In the genomic region with DNA sequence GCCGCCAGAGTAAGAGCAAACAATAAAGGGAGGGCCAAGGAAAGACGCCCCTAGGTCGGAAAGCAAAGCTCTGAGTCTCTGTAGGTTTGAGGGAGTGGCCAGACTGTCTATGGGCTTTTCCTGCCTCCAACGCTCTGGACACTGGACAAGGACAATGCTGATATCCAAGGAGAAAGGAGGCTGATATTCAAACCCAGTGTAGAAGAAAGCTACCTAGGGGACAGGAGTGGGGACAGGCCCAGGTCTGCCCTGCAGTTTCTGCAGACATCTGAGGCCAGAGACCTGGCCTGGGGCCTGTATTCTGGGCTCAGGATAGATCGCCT, we compare ENCODE assay signal across 8 mouse cellular contexts. TPM values are rescaled to one million over a fixed set of nuclear protein-coding genes. Genes with fewer than 3 reads are reported as not detected.
A peak's percentile ranks its signal among the peaks of the same experiment; 100 is the strongest.
DNase-seq lines count a peak whose midpoint lies in the region; ATAC-seq and TF ChIP-seq lines count a peak whose summit lies in the region.

No protein-coding gene starts in this region.

- H3K27ac ChIP-seq in heart, embryonic 16.5 days (ENCODE audit: low read length): peak overlapping the region; percentile 68; the same call in 1 of the 2 replicates
- no peak overlapping the region for H3K27ac ChIP-seq in embryonic facial prominence, embryonic 11.5 days (replicated peaks; ENCODE audit: low read depth, low read length)
- peak overlapping the region; percentile 79 for H3K27ac ChIP-seq in hindbrain, postnatal 0 days
- H3K27ac ChIP-seq in midbrain, embryonic 12.5 days (replicated peaks): peak overlapping the region; percentile 88

- no peak for TF ChIP-seq CTCF in hindbrain, postnatal 0 days (IDR thresholded peaks at IDR 0.05; ENCODE audit: low read depth)

- no peaks in the 10 kb centered on the region for H3K27me3 ChIP-seq in heart, embryonic 16.5 days (ENCODE audit: control insufficient read depth, insufficient read depth, low read length)
- no peaks in the 10 kb centered on the region for H3K27me3 ChIP-seq in embryonic facial prominence, embryonic 11.5 days (ENCODE audit: control insufficient read depth, insufficient read depth, low read length)
- H3K27me3 ChIP-seq in hindbrain, postnatal 0 days (ENCODE audit: insufficient read depth, low read length): no peaks in the 10 kb centered on the region
- no peaks in the 10 kb centered on the region for H3K27me3 ChIP-seq in midbrain, embryonic 12.5 days

- WGBS in heart, embryonic 16.5 days: 8% methylated on average over 5 of the region's 5 CpGs
- 6% methylated on average over 5 of the region's 5 CpGs for WGBS in embryonic facial prominence, embryonic 11.5 days
- 8% methylated on average over 5 of the region's 5 CpGs for WGBS in hindbrain, postnatal 0 days
- 7% methylated on average over 5 of the region's 5 CpGs for WGBS in midbrain, embryonic 12.5 days

- peaks cover 10% of the 10 kb centered on the region for H3K4me1 ChIP-seq in heart, embryonic 16.5 days (ENCODE audit: control insufficient read depth, insufficient read depth, low read length)
- H3K4me1 ChIP-seq in embryonic facial prominence, embryonic 11.5 days (ENCODE audit: control insufficient read depth, insufficient read depth, low read length): no peaks in the 10 kb centered on the region
- 0 out of 2 replicates have a peak, but pooled peaks cover 5% of the 10 kb centered on the region for H3K4me1 ChIP-seq in hindbrain, postnatal 0 days (ENCODE audit: insufficient read depth, low read length)
- peaks cover 13% of the 10 kb centered on the region for H3K4me1 ChIP-seq in midbrain, embryonic 12.5 days

- H3K4me3 ChIP-seq in heart, embryonic 16.5 days (ENCODE audit: low read length): peak overlapping the region; percentile 51
- no peak overlapping the region for H3K4me3 ChIP-seq in embryonic facial prominence, embryonic 11.5 days (ENCODE audit: low read depth, low read length)
- no peak overlapping the region for H3K4me3 ChIP-seq in hindbrain, postnatal 0 days (ENCODE audit: low read length)
- 0 out of 2 replicates have a peak overlapping the region, but pooled peaks have one; percentile 1 for H3K4me3 ChIP-seq in midbrain, embryonic 12.5 days

- no peaks in the 10 kb centered on the region for H3K9me3 ChIP-seq in heart, embryonic 16.5 days (replicated peaks; ENCODE audit: control insufficient read depth, low read length)
- H3K9me3 ChIP-seq in embryonic facial prominence, embryonic 11.5 days (replicated peaks; ENCODE audit: control insufficient read depth, low read length): no peaks in the 10 kb centered on the region
- no peaks in the 10 kb centered on the region for H3K9me3 ChIP-seq in hindbrain, postnatal 0 days (ENCODE audit: low read length)
- H3K9me3 ChIP-seq in midbrain, embryonic 12.5 days: no peaks in the 10 kb centered on the region

- peaks cover 22% of the 10 kb centered on the region for H3K36me3 ChIP-seq in heart, embryonic 16.5 days (ENCODE audit: control insufficient read depth, insufficient read depth)
- peaks cover 2% of the 10 kb centered on the region for H3K36me3 ChIP-seq in embryonic facial prominence, embryonic 11.5 days (replicated peaks; ENCODE audit: control insufficient read depth, insufficient read depth, low read depth, low read length)
- H3K36me3 ChIP-seq in hindbrain, postnatal 0 days (ENCODE audit: insufficient read depth, low read length): peaks cover 16% of the 10 kb centered on the region
- H3K36me3 ChIP-seq in midbrain, embryonic 12.5 days: peaks cover 24% of the 10 kb centered on the region

- peak overlapping the region; percentile 67 for H3K4me2 ChIP-seq in heart, embryonic 16.5 days (ENCODE audit: low read depth, low read length)
- H3K4me2 ChIP-seq in embryonic facial prominence, embryonic 11.5 days (ENCODE audit: low read depth, low read length): peak overlapping the region; percentile 37
- peak overlapping the region; percentile 33 for H3K4me2 ChIP-seq in hindbrain, postnatal 0 days (ENCODE audit: low read depth, low read length)
- H3K4me2 ChIP-seq in midbrain, embryonic 12.5 days (replicated peaks): peak overlapping the region; percentile 43

- ATAC-seq in heart, embryonic 16.5 days (replicated peaks; ENCODE audit: extremely low read depth, insufficient read depth, low FRiP score): no peak; the same call in 1 of the 2 replicates
- ATAC-seq in embryonic facial prominence, embryonic 11.5 days (replicated peaks; ENCODE audit: insufficient number of reproducible peaks, low FRiP score, low TSS enrichment, low read depth): 0 out of 2 replicates have a peak, but pooled peaks have one; percentile 20
- no peak for ATAC-seq in hindbrain, postnatal 0 days
- no peak; the same call in 1 of the 2 replicates for ATAC-seq in midbrain, embryonic 12.5 days (ENCODE audit: low FRiP score, low read depth)

- H3K9ac ChIP-seq in heart, embryonic 16.5 days (ENCODE audit: low read length): peak overlapping the region; percentile 72
- no peak overlapping the region for H3K9ac ChIP-seq in embryonic facial prominence, embryonic 11.5 days (replicated peaks; ENCODE audit: low read length)
- H3K9ac ChIP-seq in hindbrain, postnatal 0 days (replicated peaks; ENCODE audit: low read length): no peak overlapping the region
- 0 out of 2 replicates have a peak overlapping the region, but pooled peaks have one; percentile 31 for H3K9ac ChIP-seq in midbrain, embryonic 12.5 days (replicated peaks)

- DNase-seq in heart, adult 18-20 months: no peak
- DNase-seq in embryonic facial prominence, embryonic 11.5 days (ENCODE audit: low spot score): no peak
- no peak for DNase-seq in hindbrain, postnatal 0 days (ENCODE audit: low spot score)
- DNase-seq in thymus, postnatal 10 days (ENCODE audit: low spot score in 2 of 2): no peak
- no peak for DNase-seq in adrenal gland, adult (ENCODE audit: inconsistent age in 2 of 2, low spot score in 1 of 2)
- DNase-seq in cerebellum, postnatal 36 days: no peak

RNA-seq across cellular contexts. Expression of gene Srrm3, which starts 11.9 kb away (rescaled TPM):
- polyA plus RNA-seq in heart, embryonic 16.5 days (2015; fragmentation: Nextera tagmentation; extraction: Ambion mirVana): 0.07 and 0.09 TPM in 2 replicates
- not detected for total RNA-seq in heart, adult 18-20 months (2021)
- 3.2 and 3.3 TPM in 2 replicates for polyA plus RNA-seq in embryonic facial prominence, embryonic 11.5 days (2014; fragmentation: Nextera tagmentation; extraction: Ambion mirVana)
- total RNA-seq in hindbrain, postnatal 0 days (2014; rRNA removed): 75.8 and 106 TPM in 2 replicates
- 50.8 and 55.7 TPM in 2 replicates for polyA plus RNA-seq in hindbrain, postnatal 0 days (2015; fragmentation: Nextera tagmentation; extraction: Ambion mirVana)
- 72.1 and 73.3 TPM in 2 replicates for polyA plus RNA-seq in midbrain, embryonic 12.5 days (2016; fragmentation: Nextera tagmentation; extraction: Ambion mirVana)

RNA-seq across cellular contexts. Expression of gene Mdh2, which starts 16.5 kb away (rescaled TPM):
- polyA plus RNA-seq in heart, embryonic 16.5 days (2015; fragmentation: Nextera tagmentation; extraction: Ambion mirVana): 1,315 and 1,333 TPM in 2 replicates
- 1,000 to 10,000 TPM; 1,865 to 1,976 TPM for total RNA-seq in heart, adult 18-20 months (2021)
- 567 and 573 TPM in 2 replicates for polyA plus RNA-seq in embryonic facial prominence, embryonic 11.5 days (2014; fragmentation: Nextera tagmentation; extraction: Ambion mirVana)
- 165 and 169 TPM in 2 replicates for total RNA-seq in hindbrain, postnatal 0 days (2014; rRNA removed)
- 732 and 760 TPM in 2 replicates for polyA plus RNA-seq in hindbrain, postnatal 0 days (2015; fragmentation: Nextera tagmentation; extraction: Ambion mirVana)
- 526 and 540 TPM in 2 replicates for polyA plus RNA-seq in midbrain, embryonic 12.5 days (2016; fragmentation: Nextera tagmentation; extraction: Ambion mirVana)

RNA-seq across cellular contexts. Expression of gene Styxl1, which starts 16.6 kb away (rescaled TPM):
- polyA plus RNA-seq in heart, embryonic 16.5 days (2015; fragmentation: Nextera tagmentation; extraction: Ambion mirVana): 0.15 and 0.56 TPM in 2 replicates
- total RNA-seq in heart, adult 18-20 months (2021): not detected
- 0.31 TPM in 1 of 2 replicates, not detected in the other for polyA plus RNA-seq in embryonic facial prominence, embryonic 11.5 days (2014; fragmentation: Nextera tagmentation; extraction: Ambion mirVana)
- total RNA-seq in hindbrain, postnatal 0 days (2014; rRNA removed): 0.10 TPM in 1 of 2 replicates, not detected in the other
- polyA plus RNA-seq in hindbrain, postnatal 0 days (2015; fragmentation: Nextera tagmentation; extraction: Ambion mirVana): 0.61 and 0.69 TPM in 2 replicates
- 0.18 and 0.64 TPM in 2 replicates for polyA plus RNA-seq in midbrain, embryonic 12.5 days (2016; fragmentation: Nextera tagmentation; extraction: Ambion mirVana)

RNA-seq across cellular contexts. Expression of gene Tmem120a, which starts 50.6 kb away (rescaled TPM):
- polyA plus RNA-seq in heart, embryonic 16.5 days (2015; fragmentation: Nextera tagmentation; extraction: Ambion mirVana): 36.3 and 37.4 TPM in 2 replicates
- 10 to 100 TPM; 14.3 to 16.3 TPM for total RNA-seq in heart, adult 18-20 months (2021)
- 47.1 and 57.3 TPM in 2 replicates for polyA plus RNA-seq in embryonic facial prominence, embryonic 11.5 days (2014; fragmentation: Nextera tagmentation; extraction: Ambion mirVana)
- 52.8 and 71.7 TPM in 2 replicates for total RNA-seq in hindbrain, postnatal 0 days (2014; rRNA removed)
- polyA plus RNA-seq in hindbrain, postnatal 0 days (2015; fragmentation: Nextera tagmentation; extraction: Ambion mirVana): 83.2 and 89.7 TPM in 2 replicates
- 58.3 and 65.3 TPM in 2 replicates for polyA plus RNA-seq in midbrain, embryonic 12.5 days (2016; fragmentation: Nextera tagmentation; extraction: Ambion mirVana)

Comparison
In these comparisons a context has a peak if more than half of its experiments do, and no peak if none do; other contexts are left out.
1. H3K4me3 ChIP-seq: peak in heart, embryonic 16.5 days (single experiment) and midbrain, embryonic 12.5 days (single experiment); none in embryonic facial prominence, embryonic 11.5 days (single experiment) and hindbrain, postnatal 0 days (single experiment).
2. H3K9ac ChIP-seq: peak in heart, embryonic 16.5 days (single experiment) and midbrain, embryonic 12.5 days (single experiment); none in embryonic facial prominence, embryonic 11.5 days (single experiment) and hindbrain, postnatal 0 days (single experiment).
3. RNA of gene Srrm3, which starts 11.9 kb away (polyA plus RNA-seq): 72.1 to 73.3 TPM in midbrain, embryonic 12.5 days and 50.8 to 55.7 TPM in hindbrain, postnatal 0 days; 3.2 to 3.3 TPM in embryonic facial prominence, embryonic 11.5 days and 0.07 to 0.09 TPM in heart, embryonic 16.5 days; every median in the first group is over 10 times any median in the second.
4. Peak in every context shown above with its lines, with median percentiles within 50 percentile points of each other: H3K4me2 ChIP-seq.